Mouse (Mus musculus) hindbrain, embryonic 11.5 days (tissue): Measurements from ENCODE around the gene Cracr2a. TPM values are rescaled to one million over a fixed set of nuclear protein-coding genes. Genes with fewer than 3 reads are reported as not detected.

ENCODE experiments used
- ATAC-seq: fragments of 200-750 bp; cut with Nextera tagmentation; 2 replicates; pipeline ENCODE4 v1.8.0; 2017; ENCODE audit warnings: mild to moderate bottlenecking, moderate TSS enrichment, moderate library complexity; ENCODE audit not compliant: low FRiP score
- DNase-seq: peaks from one replicate; pipeline ENCODE4 v3.0.0-alpha.2; 2015; ENCODE audit warnings: low spot score
- H3K27ac ChIP-seq: fragments of 300-500 bp; sonication (generic); 2 replicates; pipeline ENCODE4 v1.5.1; 2014; ENCODE audit warnings: mild to moderate bottlenecking, low read depth, low read length
- H3K27me3 ChIP-seq: fragments of 300-500 bp; sonication (generic); 2 replicates; pipeline ENCODE4 v1.6.1; 2014; ENCODE audit warnings: mild to moderate bottlenecking, low read length, moderate library complexity, mixed read lengths; ENCODE audit not compliant: control insufficient read depth, insufficient read depth
- H3K36me3 ChIP-seq: fragments of 300-500 bp; sonication (generic); 2 replicates; pipeline ENCODE4 v1.6.1; 2014; ENCODE audit warnings: mild to moderate bottlenecking, low read length, moderate library complexity, mixed read lengths; ENCODE audit not compliant: control insufficient read depth, insufficient read depth
- H3K4me1 ChIP-seq: fragments of 300-500 bp; sonication (generic); replicated peaks from 2 replicates; pipeline ENCODE4 v1.6.1; 2014; ENCODE audit warnings: low read length, mixed read lengths; ENCODE audit not compliant: control insufficient read depth, insufficient read depth
- H3K4me2 ChIP-seq: fragments of 300-500 bp; sonication (generic); replicated peaks from 2 replicates; pipeline ENCODE4 v1.6.1; 2014; ENCODE audit warnings: mild to moderate bottlenecking, low read depth, low read length
- H3K4me3 ChIP-seq: fragments of 300-500 bp; sonication (generic); 2 replicates; pipeline ENCODE4 v1.5.1; 2014; ENCODE audit warnings: low read depth, low read length
- H3K9ac ChIP-seq: fragments of 300-500 bp; sonication (generic); 2 replicates; pipeline ENCODE4 v1.6.1; 2014; ENCODE audit warnings: low read depth, low read length
- H3K9me3 ChIP-seq: fragments of 300-500 bp; sonication (generic); 2 replicates; pipeline ENCODE4 v1.6.1; 2016; ENCODE audit warnings: low read length; ENCODE audit not compliant: control insufficient read depth
- WGBS: fragments of 180-500 bp; shearing (Covaris S2); extraction: QIAGEN DNeasy Blood & Tissue Kit; methylation state at CpG from one replicate; pipeline ENCODE4 v1.1.7; 2014; 5-methylcytosine and 5-hydroxymethylcytosine counted together
- polyA plus RNA-seq: library from polyadenylated mRNA; unstranded; fragments of >200 nt; fragmentation: Nextera tagmentation; extraction: Ambion mirVana; gene quantifications from 2 replicates; pipeline ENCODE4 v1.2.1, GENCODE M21; 2014

The Cracr2a gene
- polyA plus RNA-seq, 1 experiment from 2014 or later: 0.83 TPM

DNA sequence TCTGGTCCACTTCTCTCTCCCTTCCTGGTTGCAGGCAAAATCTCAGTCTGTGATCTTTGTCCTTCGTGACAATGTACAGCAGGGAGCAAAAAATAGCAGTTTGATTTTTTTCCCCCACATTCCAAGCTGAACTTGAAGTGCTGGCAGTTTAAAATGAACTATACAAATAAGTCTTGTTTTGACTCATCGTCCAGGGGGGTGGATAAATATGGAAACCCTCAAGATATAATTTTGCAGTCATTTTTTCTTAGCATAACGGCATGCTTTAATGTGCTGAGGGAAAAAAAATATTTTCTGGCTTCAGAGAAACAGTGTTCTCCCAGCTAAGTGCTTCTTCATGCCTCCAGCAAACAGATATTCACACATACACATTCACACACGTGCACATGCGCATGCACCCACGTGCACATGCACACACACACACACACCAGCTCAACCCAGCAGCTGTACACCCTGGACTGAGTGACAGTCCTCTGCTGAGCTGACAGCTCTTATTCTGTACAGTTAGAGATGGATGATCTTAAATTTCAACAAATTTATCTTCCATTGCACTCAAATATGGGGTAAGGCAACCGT is 100.7 kb downstream of the Cracr2a start:
- DNase-seq (no peak), ATAC-seq (no peak)
- Histone ChIP-seq H3K4me2 (no peak overlapping the region), H3K36me3 (no peaks in the 10 kb centered on the region), H3K4me1 (no peaks in the 10 kb centered on the region), H3K9me3 (no peaks in the 10 kb centered on the region), H3K27ac (no peak overlapping the region), H3K9ac (no peak overlapping the region), H3K27me3 (no peaks in the 10 kb centered on the region; the same call in 1 of the 2 replicates), H3K4me3 (no peak overlapping the region)
- WGBS: 86% methylated on average over 7 of the region's 7 CpGs

DNA sequence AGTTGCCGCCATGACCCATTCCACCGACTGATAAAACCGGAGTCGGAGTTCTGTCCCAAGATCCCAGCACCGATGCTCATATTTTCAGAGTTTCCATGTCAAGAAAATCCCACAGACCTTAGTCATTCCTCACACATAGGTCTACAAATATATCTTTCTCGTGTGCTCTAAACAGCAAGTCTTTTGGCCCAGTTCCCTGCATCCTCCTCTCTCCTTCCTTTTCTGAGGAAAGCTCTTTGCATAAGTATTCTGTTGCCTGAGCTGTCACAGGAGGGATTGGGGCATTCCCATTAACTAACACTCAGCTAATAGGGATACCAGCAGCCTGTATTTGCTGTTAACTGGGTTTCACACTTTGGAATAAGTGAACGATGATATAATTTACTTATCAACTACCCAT is 102.1 kb downstream of the Cracr2a start:
- no peak for DNase-seq

DNA sequence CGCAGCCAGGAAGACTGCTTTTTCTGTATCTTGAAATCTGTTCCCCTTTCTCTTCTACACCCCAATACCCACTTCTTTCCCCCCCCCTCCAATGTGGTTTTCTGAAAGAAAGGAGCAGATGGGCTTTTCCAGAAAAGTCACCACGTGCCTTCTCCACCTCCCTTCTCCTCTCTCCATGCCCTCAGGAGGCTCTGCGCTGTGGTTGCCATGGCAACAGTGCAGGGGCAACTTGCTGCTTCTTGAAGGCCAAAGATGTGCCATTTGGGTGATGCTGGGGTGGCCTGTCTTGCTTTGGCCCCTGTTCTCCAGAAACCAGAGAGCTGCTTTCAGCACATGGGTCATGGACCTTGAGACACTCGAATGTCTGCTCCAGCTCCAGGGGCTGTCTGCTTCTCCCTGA is 108.2 kb downstream of the Cracr2a start:
- H3K27me3 ChIP-seq: no peaks in the 10 kb centered on the region
- H3K9ac ChIP-seq: no peak overlapping the region
- DNase-seq (peak; percentile 44), ATAC-seq (no peak)
- H3K27ac ChIP-seq: no peak overlapping the region
- H3K36me3 ChIP-seq: no peaks in the 10 kb centered on the region
- WGBS: 59% methylated on average over 4 of the region's 4 CpGs
- no peak overlapping the region for H3K4me3 ChIP-seq
- no peak overlapping the region for H3K4me2 ChIP-seq
- no peaks in the 10 kb centered on the region for H3K9me3 ChIP-seq
- H3K4me1 ChIP-seq: no peaks in the 10 kb centered on the region

More for the DNA sequence above, 102.1 kb downstream of the Cracr2a start:
- Histone ChIP-seq H3K9me3 (no peaks in the 10 kb centered on the region), H3K27me3 (no peaks in the 10 kb centered on the region; the same call in 1 of the 2 replicates), H3K27ac (no peak overlapping the region), H3K9ac (no peak overlapping the region), H3K36me3 (no peaks in the 10 kb centered on the region), H3K4me1 (no peaks in the 10 kb centered on the region), H3K4me2 (no peak overlapping the region), H3K4me3 (no peak overlapping the region)
- 88% methylated on average over 7 of the region's 7 CpGs for WGBS
- ATAC-seq: no peak

DNA sequence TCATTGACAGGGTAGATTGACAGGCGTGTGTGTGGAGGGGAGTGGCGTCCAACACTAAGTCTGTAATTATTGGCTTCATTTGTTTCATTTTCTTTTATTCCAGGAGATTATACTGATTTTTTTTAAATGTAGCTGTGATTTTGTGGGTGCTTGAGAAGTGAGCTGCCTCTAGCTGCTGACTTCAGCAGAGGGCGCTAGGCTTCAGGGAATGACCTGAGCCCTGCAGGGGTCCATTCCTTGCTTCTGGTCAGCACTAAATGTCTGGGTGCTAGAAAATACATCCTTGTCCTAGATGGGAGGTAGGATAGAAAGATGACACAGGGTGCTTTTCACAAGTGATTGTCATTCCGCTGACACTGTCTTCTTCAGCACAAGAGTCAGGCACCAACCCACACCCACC is 108.9 kb downstream of the Cracr2a start:
- Histone ChIP-seq H3K4me3 (no peak overlapping the region), H3K9me3 (no peaks in the 10 kb centered on the region), H3K27ac (no peak overlapping the region), H3K4me2 (no peak overlapping the region), H3K36me3 (no peaks in the 10 kb centered on the region), H3K9ac (no peak overlapping the region), H3K27me3 (no peaks in the 10 kb centered on the region), H3K4me1 (no peaks in the 10 kb centered on the region)
- 89% methylated on average over 4 of the region's 4 CpGs for WGBS
- ATAC-seq (no peak), DNase-seq (no peak)

DNA sequence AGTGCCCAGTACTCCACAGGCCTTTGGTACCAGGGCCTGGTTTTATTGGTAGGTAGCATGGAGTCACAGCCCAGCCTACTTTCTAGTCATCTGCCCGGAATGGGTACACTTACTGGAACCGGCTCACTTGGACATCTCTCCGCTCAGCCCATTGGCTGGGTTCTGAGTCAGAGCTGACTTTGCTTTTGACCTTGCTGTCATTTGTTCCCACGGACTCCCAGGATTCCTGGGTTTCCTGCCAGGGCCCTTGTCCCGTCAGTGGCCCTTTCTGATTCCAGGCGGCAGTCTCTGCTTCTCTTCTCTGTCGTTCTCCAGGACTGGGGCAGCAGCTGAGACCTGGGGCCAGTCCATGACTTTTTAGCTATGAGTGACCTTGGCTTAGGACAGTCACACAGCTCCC is 110.9 kb downstream of the Cracr2a start:
- H3K4me1 ChIP-seq: no peaks in the 10 kb centered on the region
- H3K9me3 ChIP-seq: no peaks in the 10 kb centered on the region
- H3K36me3 ChIP-seq: no peaks in the 10 kb centered on the region
- no peak overlapping the region for H3K27ac ChIP-seq
- 82% methylated on average over 7 of the region's 7 CpGs for WGBS
- no peaks in the 10 kb centered on the region for H3K27me3 ChIP-seq
- DNase-seq: no peak
- no peak for ATAC-seq
- H3K4me2 ChIP-seq: no peak overlapping the region
- no peak overlapping the region for H3K9ac ChIP-seq
- no peak overlapping the region for H3K4me3 ChIP-seq

DNA sequence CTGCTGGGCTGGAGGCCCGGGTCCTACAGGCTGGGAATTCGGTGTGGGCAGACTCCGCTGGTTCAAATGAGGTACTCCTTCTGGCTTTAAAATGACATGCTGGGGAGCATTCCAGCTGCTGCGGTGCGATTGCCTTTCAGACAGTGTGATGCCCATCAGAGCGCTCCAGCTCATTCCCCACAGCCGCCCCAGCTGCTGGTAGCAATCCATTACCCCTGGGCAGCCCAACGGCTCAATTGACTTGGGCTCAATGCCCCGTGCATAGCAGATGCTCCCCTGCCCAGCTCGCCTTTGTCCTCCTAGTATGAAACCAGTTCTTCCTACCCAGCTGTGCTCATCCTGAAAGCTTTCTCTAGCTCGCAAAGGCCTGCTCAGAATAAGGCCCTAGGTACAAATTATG is 115.7 kb downstream of the Cracr2a start:
- H3K27ac ChIP-seq: 0 out of 2 replicates have a peak overlapping the region, but pooled peaks have one; percentile 27
- no peaks in the 10 kb centered on the region for H3K27me3 ChIP-seq
- no peaks in the 10 kb centered on the region for H3K9me3 ChIP-seq
- H3K4me1 ChIP-seq: no peaks in the 10 kb centered on the region
- no peak overlapping the region for H3K4me2 ChIP-seq
- DNase-seq (peak; percentile 41), ATAC-seq (peak; percentile 66; the same call in 1 of the 2 replicates)
- no peaks in the 10 kb centered on the region for H3K36me3 ChIP-seq
- no peak overlapping the region for H3K9ac ChIP-seq
- no peak overlapping the region for H3K4me3 ChIP-seq
- WGBS: 48% methylated on average over 11 of the region's 11 CpGs

DNA sequence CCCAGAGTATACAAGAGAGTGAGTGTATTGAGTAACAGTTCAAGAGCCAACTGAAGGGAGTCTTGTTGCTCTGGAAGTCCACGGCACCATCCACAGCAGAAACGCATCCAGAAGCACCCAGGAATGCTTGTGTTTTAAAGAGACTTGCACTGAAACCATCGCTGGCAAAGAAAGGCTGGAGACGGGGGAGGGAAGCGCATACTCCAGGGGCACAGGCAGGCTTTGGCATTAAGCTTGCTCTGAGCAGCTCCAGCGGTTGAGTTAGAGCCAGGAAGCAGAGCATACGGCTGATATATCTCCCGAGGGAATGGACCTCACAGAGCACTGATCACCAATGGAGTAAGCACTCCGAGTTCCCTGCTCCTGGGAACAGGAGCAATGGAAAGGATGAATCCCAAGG is 117.2 kb downstream of the Cracr2a start:
- H3K9ac ChIP-seq: no peak overlapping the region
- ATAC-seq: no peak
- no peaks in the 10 kb centered on the region for H3K27me3 ChIP-seq
- no peak for DNase-seq
- 80% methylated on average over 9 of the region's 9 CpGs for WGBS
- no peak overlapping the region for H3K4me3 ChIP-seq
- H3K9me3 ChIP-seq: no peaks in the 10 kb centered on the region
- H3K4me1 ChIP-seq: no peaks in the 10 kb centered on the region
- H3K36me3 ChIP-seq: no peaks in the 10 kb centered on the region
- H3K27ac ChIP-seq: no peak overlapping the region
- H3K4me2 ChIP-seq: no peak overlapping the region

DNA sequence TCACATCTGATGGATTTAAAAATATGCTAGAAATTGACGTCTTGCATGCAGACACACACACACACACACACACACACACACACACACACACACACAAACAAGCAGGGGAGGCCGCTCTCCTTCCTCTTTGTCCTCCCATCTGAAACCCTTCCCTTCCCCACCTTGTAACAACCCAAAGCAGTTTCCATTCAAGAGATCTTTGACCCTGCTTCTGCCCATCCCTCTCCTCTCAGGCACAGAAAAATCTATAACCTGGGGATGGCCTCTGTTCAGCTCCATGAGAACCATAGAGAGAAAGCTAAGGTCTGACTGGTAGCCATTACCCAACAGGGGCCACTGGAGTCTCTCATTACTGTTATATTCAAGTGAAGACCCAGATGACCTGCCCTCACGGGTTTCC is 117.9 kb downstream of the Cracr2a start:
- Histone ChIP-seq H3K27me3 (no peaks in the 10 kb centered on the region), H3K4me2 (no peak overlapping the region), H3K4me3 (no peak overlapping the region), H3K9me3 (no peaks in the 10 kb centered on the region), H3K9ac (no peak overlapping the region), H3K27ac (no peak overlapping the region), H3K36me3 (no peaks in the 10 kb centered on the region), H3K4me1 (no peaks in the 10 kb centered on the region)
- DNase-seq: no peak
- no peak for ATAC-seq
- WGBS: 87% methylated on average over 3 of the region's 3 CpGs

DNA sequence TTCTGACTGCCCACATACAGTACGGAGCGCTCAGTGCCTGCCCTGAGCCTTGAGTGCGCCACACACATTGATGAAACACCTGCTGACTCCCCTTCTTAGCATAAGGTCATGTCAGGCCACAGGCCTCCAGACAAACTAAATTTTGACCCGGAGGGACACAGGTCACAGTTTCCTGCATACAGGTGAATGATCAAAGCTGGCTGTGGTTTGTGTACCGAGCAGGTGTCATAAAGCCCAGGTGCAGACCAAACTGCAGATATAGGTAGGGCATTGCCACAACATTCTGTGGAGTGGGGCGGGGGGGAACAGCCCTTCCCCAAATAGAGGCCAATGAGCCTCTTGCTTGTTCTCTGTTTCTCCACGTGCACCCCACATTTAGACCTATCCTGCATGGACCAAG is 119.6 kb downstream of the Cracr2a start:
- H3K9me3 ChIP-seq: no peaks in the 10 kb centered on the region
- H3K9ac ChIP-seq: no peak overlapping the region
- no peak overlapping the region for H3K4me3 ChIP-seq
- H3K4me2 ChIP-seq: no peak overlapping the region
- no peak overlapping the region for H3K27ac ChIP-seq
- H3K27me3 ChIP-seq: no peaks in the 10 kb centered on the region
- ATAC-seq (no peak), DNase-seq (no peak)
- no peaks in the 10 kb centered on the region for H3K36me3 ChIP-seq
- 92% methylated on average over 7 of the region's 7 CpGs for WGBS
- H3K4me1 ChIP-seq: no peaks in the 10 kb centered on the region
